Mouse (Mus musculus) A20 (cell line): ENCODE results near the gene Nisch.

Experiments
- DNase-seq: peaks from one replicate; pipeline ENCODE4 v3.0.0-alpha.2; 2011; ENCODE audit warnings: low read depth, low spot score

The Nisch gene

GRCm38 (mm10) chr14:31130236-31131220 lies 86.2 kb downstream of the Nisch start, which contains the start of gene Nt5dc2:
TSS of gene Nt5dc2 (plus strand) at chr14:31131053.
- peak; percentile 88 for DNase-seq

- DNase-seq, result no peak
These were observed 87.2 kb downstream of the Nisch start for GRCm38 (mm10) chr14:31129326-31130235.

GRCm38 (mm10) chr14:31128826-31129219 lies 87.9 kb downstream of the Nisch start, which contains the start of gene Smim4:
TSS of gene Smim4 (minus strand) at chr14:31128956.
- peak; percentile 99 for DNase-seq

GRCm38 (mm10) chr14:31128101-31128825 lies 88.5 kb downstream of the Nisch start:
- DNase-seq, result peak; percentile 80

- DNase-seq, result no peak
These were observed 89.9 kb downstream of the Nisch start for GRCm38 (mm10) chr14:31126826-31127225.

GRCm38 (mm10) chr14:31125106-31126075 lies 91.4 kb downstream of the Nisch start:
- peak; percentile 21 for DNase-seq
